Mouse (Mus musculus) erythroblast, embryonic 14.5 days (primary cell): ENCODE data around the gene Dhfr.

Experiments
- GATA1 ChIP-seq: IDR thresholded peaks from 2 replicates; pipeline ENCODE4 v1.6.1; 2012; ENCODE audit warnings: low read length, inconsistent platforms, mixed read lengths
- TAL1 ChIP-seq: IDR thresholded peaks from 3 replicates; pipeline ENCODE4 v1.6.1; 2012; ENCODE audit warnings: low read length, inconsistent platforms, mixed read lengths

DNA sequence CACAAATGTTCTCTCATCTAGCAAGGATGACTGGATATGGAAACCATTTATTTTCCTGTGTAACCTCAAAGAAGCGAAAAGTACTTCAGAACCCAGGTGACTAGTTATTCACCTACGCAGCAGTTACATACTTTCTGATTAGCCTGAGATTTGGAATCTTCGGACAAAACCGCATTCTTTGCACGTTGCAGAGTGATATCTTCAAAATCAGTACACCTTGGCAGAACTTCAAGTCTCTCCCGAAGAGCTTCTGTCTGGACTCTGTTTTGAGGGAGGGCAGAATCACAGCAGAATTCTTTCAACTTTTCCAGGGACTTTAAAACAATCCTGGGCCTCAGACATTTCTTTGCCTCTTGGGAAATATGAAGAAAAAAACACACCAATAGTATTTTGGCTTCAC lies 3.4 kb upstream of the Dhfr start:
- TF ChIP-seq TAL1 (no peak), GATA1 (no peak)
